Mouse (Mus musculus) ES-Bruce4 (cell line): ENCODE measurements around the gene Fyn.

Experiments
- EP300 ChIP-seq: IDR thresholded peaks from 2 replicates; pipeline ENCODE4 v1.6.1; 2011; ENCODE audit warnings: low read depth, low read length; ENCODE audit not compliant: insufficient read depth
- POLR2A ChIP-seq: IDR thresholded peaks from one replicate; pipeline ENCODE4 v1.8.1; 2011; ENCODE audit warnings: low read length; ENCODE audit not compliant: insufficient read depth

- no peak for TF ChIP-seq EP300
- no peak for TF ChIP-seq POLR2A
Measured at GRCm38 (mm10) chr10:39398924-39399323, 30.3 kb downstream of the Fyn start.
